Mouse (Mus musculus): Measurements from ENCODE around the gene Celf1. TPM values are rescaled to one million over a fixed set of nuclear protein-coding genes. Genes with fewer than 3 reads are reported as not detected.

The Celf1 gene
- total and polyA plus RNA-seq, 2 experiments from 2014 or later: 69.5 to 82.5 TPM

- WGBS: 57% methylated on average over 13 of the region's 13 CpGs
- no peak for DNase-seq (ENCODE audit: low spot score)
- H3K9me3 ChIP-seq (ENCODE audit: low read length): no peaks in the 10 kb centered on the region
- peaks cover 16% of the 10 kb centered on the region for H3K36me3 ChIP-seq (ENCODE audit: insufficient read depth, low read length)
- peak overlapping the region; percentile 92 for H3K4me2 ChIP-seq (ENCODE audit: low read depth, low read length, poor library complexity, severe bottlenecking)
- H3K27ac ChIP-seq (ENCODE audit: low read depth, low read length): no peak overlapping the region
- peak overlapping the region; percentile 44; the same call in 1 of the 2 replicates for H3K9ac ChIP-seq (replicated peaks; ENCODE audit: low read length, poor library complexity, severe bottlenecking)
- H3K4me1 ChIP-seq (ENCODE audit: insufficient read depth, low read length): peaks cover 11% of the 10 kb centered on the region
- ATAC-seq (ENCODE audit: low FRiP score): no peak
- no peaks in the 10 kb centered on the region for H3K27me3 ChIP-seq (ENCODE audit: insufficient read depth, low read length)
- H3K4me3 ChIP-seq (ENCODE audit: low read depth, low read length): peak overlapping the region; percentile 75; the same call in 1 of the 2 replicates
- TF ChIP-seq CTCF (IDR thresholded peaks at IDR 0.05): no peak
Observed at GRCm38 (mm10) chr2:91068162-91068871, 128.1 kb downstream of the Celf1 start.

- peaks cover 15% of the 10 kb centered on the region for H3K36me3 ChIP-seq (ENCODE audit: insufficient read depth, low read length)
- H3K4me3 ChIP-seq (ENCODE audit: low read depth, low read length): peak overlapping the region; percentile 75
- DNase-seq (ENCODE audit: low spot score) (no peak), ATAC-seq (ENCODE audit: low FRiP score) (no peak)
- peak overlapping the region; percentile 44 for H3K9ac ChIP-seq (replicated peaks; ENCODE audit: low read length, poor library complexity, severe bottlenecking)
- no peak overlapping the region for H3K27ac ChIP-seq (ENCODE audit: low read depth, low read length)
- H3K4me1 ChIP-seq (ENCODE audit: insufficient read depth, low read length): peaks cover 11% of the 10 kb centered on the region
- H3K27me3 ChIP-seq (ENCODE audit: insufficient read depth, low read length): no peaks in the 10 kb centered on the region
- H3K4me2 ChIP-seq (ENCODE audit: low read depth, low read length, poor library complexity, severe bottlenecking): peak overlapping the region; percentile 92
- TF ChIP-seq CTCF (IDR thresholded peaks at IDR 0.05): 0 out of 2 replicates have a peak, but pooled peaks have one; percentile 7
- no peaks in the 10 kb centered on the region for H3K9me3 ChIP-seq (ENCODE audit: low read length)
- 45% methylated on average over 6 of the region's 6 CpGs for WGBS
Observed at GRCm38 (mm10) chr2:91068872-91069165, 128.6 kb downstream of the Celf1 start.

Other genes starting within 250 kb of the Celf1 start
- gene Fnbp4, start 195.0 kb upstream of the Celf1 start, total RNA-seq (2014; rRNA removed): 71.0 and 82.1 TPM in 2 replicates
- gene Fnbp4, start 195.0 kb upstream of the Celf1 start, polyA plus RNA-seq (2015; fragmentation: Nextera tagmentation; extraction: Ambion mirVana): 50.4 and 60.3 TPM in 2 replicates
- gene Agbl2, start 157.7 kb upstream of the Celf1 start, total RNA-seq (2014; rRNA removed): 0.24 and 1.1 TPM in 2 replicates
- gene Agbl2, start 157.7 kb upstream of the Celf1 start, polyA plus RNA-seq (2015; fragmentation: Nextera tagmentation; extraction: Ambion mirVana): 0.34 and 0.39 TPM in 2 replicates
- 121 and 124 TPM in 2 replicates for gene Mtch2, start 93.2 kb upstream of the Celf1 start, total RNA-seq (2014; rRNA removed)
- 195 and 210 TPM in 2 replicates for gene Mtch2, start 93.2 kb upstream of the Celf1 start, polyA plus RNA-seq (2015; fragmentation: Nextera tagmentation; extraction: Ambion mirVana)
- 488 and 629 TPM in 2 replicates for gene C1qtnf4, start 54.5 kb upstream of the Celf1 start, total RNA-seq (2014; rRNA removed)
- 245 and 271 TPM in 2 replicates for gene C1qtnf4, start 54.5 kb upstream of the Celf1 start, polyA plus RNA-seq (2015; fragmentation: Nextera tagmentation; extraction: Ambion mirVana)
- 47.7 and 50.5 TPM in 2 replicates for gene Kbtbd4, start 35.6 kb upstream of the Celf1 start, total RNA-seq (2014; rRNA removed)
- gene Kbtbd4, start 35.6 kb upstream of the Celf1 start, polyA plus RNA-seq (2015; fragmentation: Nextera tagmentation; extraction: Ambion mirVana): 60.0 and 60.4 TPM in 2 replicates
- gene Ndufs3, start 35.6 kb upstream of the Celf1 start, total RNA-seq (2014; rRNA removed): 158 and 196 TPM in 2 replicates
- 251 and 258 TPM in 2 replicates for gene Ndufs3, start 35.6 kb upstream of the Celf1 start, polyA plus RNA-seq (2015; fragmentation: Nextera tagmentation; extraction: Ambion mirVana)
- 1.7 and 2.4 TPM in 2 replicates for gene Rapsn, start 95.2 kb downstream of the Celf1 start, total RNA-seq (2014; rRNA removed)
- gene Rapsn, start 95.2 kb downstream of the Celf1 start, polyA plus RNA-seq (2015; fragmentation: Nextera tagmentation; extraction: Ambion mirVana): 0.97 and 1.2 TPM in 2 replicates
- 166 and 183 TPM in 2 replicates for gene Psmc3, start 113.6 kb downstream of the Celf1 start, total RNA-seq (2014; rRNA removed)
- gene Psmc3, start 113.6 kb downstream of the Celf1 start, polyA plus RNA-seq (2015; fragmentation: Nextera tagmentation; extraction: Ambion mirVana): 245 and 253 TPM in 2 replicates
- 34.1 and 40.3 TPM in 2 replicates for gene Slc39a13, start 130.0 kb downstream of the Celf1 start, total RNA-seq (2014; rRNA removed)
- 22.7 and 26.3 TPM in 2 replicates for gene Slc39a13, start 130.0 kb downstream of the Celf1 start, polyA plus RNA-seq (2015; fragmentation: Nextera tagmentation; extraction: Ambion mirVana)
- gene Spi1, start 142.0 kb downstream of the Celf1 start, total RNA-seq (2014; rRNA removed): 4.4 and 10.0 TPM in 2 replicates
- 4.0 and 4.2 TPM in 2 replicates for gene Spi1, start 142.0 kb downstream of the Celf1 start, polyA plus RNA-seq (2015; fragmentation: Nextera tagmentation; extraction: Ambion mirVana)
- 0.09 TPM in 1 of 2 replicates, not detected in the other for gene Mybpc3, start 177.8 kb downstream of the Celf1 start, total RNA-seq (2014; rRNA removed)
- gene Mybpc3, start 177.8 kb downstream of the Celf1 start, polyA plus RNA-seq (2015; fragmentation: Nextera tagmentation; extraction: Ambion mirVana): not detected in 2 replicates
- 74.8 and 87.1 TPM in 2 replicates for gene Madd, start 243.5 kb downstream of the Celf1 start, total RNA-seq (2014; rRNA removed)
- gene Madd, start 243.5 kb downstream of the Celf1 start, polyA plus RNA-seq (2015; fragmentation: Nextera tagmentation; extraction: Ambion mirVana): 36.9 and 39.8 TPM in 2 replicates